Mouse (Mus musculus) fibroblast of lung, adult 2 months (primary cell): ENCODE results near the gene Fgd2.
"Not testable (repeated sequence)": the region's sequence is repeated elsewhere in the genome, so short reads cannot be mapped to it uniquely, and the experiment has no call there.

ENCODE experiments used
- DNase-seq: peaks from one replicate; pipeline ENCODE4 v3.0.0-alpha.2; 2011; ENCODE audit warnings: low read depth

Fgd2 gene

DNA sequence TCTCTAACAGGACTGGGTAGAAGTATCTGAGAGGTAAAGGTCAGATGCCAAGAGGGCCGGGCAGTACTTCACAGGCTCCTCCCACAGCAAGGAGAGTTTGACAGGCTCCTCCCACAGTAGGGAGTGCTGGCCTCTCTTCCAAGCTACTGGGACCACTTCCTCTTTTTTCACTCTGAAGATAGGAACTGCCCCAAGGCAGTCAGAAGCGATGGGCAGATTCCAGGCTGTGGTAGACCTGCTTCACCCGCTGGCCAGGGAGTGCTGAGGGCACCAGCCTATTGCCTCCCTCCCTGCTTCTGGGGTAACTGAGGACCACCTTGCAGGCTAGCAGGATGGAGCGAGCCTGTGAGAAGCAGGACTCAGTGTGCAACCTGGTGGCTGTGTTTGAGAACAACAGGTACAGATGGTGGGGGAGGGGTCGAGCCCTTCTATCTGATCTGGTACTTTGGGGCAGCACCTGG, at the start of gene Fgd2:
Gene Fgd2 (plus strand): TSS at position 154 of the 461 bp plus-strand sequence.
- no peak for DNase-seq

DNA sequence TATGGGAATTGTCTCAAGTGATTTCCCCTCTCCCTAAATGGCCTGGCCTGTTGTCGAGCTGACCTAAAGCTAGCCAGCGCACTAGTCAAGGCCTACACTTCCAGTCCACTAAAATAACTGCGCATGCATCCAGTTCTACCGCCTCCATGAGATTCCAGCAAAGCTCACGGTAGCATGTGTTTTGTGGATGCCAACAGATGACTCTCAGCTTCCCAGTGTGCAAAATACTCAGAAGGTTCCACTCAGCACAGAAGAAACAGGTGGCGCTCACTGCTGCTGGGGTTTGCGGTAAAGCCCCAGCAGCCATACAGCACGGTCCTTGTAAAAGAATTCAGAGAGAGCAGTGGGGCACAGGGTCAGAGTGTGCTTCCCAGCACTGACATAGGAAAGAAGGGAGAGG, 49.1 kb upstream of the Fgd2 start:
- no peak for DNase-seq

DNA sequence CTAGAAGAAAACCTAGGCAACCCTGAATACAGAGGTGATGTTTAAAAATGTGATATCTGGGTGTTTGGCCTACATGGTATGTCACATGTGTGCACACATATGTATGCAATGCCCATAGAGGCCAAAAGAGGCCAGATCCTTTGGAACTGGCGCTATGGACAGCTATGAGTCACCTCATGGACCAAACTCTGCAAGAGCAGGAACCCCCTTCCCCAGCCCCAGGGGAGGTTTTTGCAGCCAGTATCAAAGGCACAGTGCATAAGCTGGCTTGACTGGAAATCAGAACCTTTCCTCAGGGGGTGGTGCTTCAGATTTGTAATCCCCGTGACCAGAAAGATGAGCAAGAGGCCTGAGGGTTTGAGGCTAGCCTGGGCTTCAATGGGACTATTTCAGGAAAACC, 48.6 kb upstream of the Fgd2 start:
- no peak for DNase-seq

DNA sequence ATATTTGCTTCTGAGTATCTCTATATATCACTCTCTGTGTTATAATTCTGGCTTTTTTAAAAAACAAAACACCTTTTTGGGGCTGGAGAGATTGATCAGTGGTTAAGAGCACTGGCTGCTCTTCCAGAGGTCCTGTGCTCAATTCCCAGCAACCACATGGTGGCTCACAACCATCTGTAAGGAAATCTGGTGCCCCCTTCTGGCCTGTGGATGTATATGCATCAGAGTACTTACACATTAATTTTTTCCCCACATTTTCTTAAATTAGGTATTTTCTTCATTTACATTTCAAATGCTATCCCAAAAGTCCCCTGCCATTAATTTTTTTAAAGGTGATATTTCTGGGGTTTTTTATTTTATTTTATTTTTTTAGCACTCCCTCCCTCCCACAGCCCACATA, 47.4 kb upstream of the Fgd2 start:
- DNase-seq: no peak

DNA sequence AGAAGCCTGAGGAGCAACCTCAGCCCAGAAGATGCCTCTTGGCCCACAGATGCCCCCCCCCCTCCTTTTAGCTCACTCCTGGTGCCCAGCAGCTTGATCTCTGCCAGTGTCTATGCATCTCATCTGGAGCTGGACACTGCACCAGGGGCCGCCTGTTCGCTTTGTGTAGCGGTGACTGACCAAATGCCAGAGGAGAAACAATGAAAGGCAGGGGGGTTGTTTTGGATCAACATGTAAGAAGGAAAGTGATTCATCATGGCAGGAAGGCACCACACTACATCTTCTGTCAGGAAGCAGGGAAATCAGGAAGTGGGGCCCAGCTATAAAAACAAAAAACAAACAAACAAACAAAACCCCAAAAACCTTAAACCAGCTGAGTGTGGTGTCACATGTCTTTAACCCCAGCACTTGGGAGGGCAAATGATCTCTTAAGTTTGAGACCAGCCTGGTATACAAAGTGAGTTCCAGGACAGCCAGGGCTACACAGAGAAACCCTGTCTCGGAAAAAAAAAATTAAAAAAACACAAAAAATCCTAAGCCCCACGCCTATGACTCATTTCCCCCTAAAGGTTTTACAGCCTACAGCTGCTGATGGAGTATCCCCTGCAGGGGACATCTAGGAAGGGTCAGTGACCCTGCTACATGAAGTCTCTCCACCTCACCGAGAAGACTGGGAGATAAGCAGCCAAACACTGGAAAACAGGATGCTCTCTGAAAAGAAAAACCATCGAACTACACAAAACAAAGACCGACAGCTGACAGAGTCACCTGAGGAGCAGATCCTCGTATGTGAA, 44.8 kb upstream of the Fgd2 start:
- no peak for DNase-seq

DNA sequence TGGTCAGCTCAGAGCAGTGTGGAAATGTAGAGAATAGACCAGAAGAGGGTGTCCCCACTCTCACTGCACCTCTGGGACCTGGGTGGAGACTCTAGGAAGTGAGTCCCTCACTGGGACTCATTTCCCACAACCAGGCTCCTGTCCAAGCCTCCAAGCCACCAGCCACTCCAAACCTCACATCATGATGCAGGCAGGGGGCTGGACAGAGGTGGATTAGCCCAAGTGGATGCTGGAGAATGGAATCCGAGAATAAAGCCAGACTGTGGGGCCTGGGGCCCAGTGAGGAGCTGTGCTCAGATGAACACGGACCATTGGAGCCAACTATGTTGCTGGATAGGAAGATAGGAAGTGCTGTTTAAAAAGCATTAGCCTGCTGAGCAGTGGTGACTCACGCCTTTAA, 43.8 kb upstream of the Fgd2 start:
- no peak for DNase-seq

DNA sequence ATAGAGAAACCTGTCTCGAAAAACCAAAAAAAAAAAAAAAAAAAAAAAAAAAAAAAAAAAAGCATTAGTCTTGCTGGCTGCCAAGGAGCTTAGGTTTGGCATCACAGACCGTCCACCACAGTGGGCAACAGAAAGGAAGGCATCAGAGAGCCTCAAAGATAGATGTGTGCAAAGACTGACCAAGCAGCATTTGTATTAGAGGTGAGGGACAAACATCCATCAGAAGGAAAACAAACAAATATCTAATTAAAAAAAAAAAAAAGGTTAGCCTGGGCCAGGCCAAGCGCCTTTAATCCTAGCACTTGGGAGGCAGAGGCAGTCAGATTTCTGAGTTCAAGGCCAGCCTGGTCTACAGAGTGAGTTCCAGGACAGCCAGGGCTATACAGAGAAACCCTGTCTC, 43.3 kb upstream of the Fgd2 start, which contains the start of gene Pi16:
Gene Pi16 (plus strand): TSS at position 301 of the 400 bp plus-strand sequence.
- not testable (repeated sequence) for DNase-seq

DNA sequence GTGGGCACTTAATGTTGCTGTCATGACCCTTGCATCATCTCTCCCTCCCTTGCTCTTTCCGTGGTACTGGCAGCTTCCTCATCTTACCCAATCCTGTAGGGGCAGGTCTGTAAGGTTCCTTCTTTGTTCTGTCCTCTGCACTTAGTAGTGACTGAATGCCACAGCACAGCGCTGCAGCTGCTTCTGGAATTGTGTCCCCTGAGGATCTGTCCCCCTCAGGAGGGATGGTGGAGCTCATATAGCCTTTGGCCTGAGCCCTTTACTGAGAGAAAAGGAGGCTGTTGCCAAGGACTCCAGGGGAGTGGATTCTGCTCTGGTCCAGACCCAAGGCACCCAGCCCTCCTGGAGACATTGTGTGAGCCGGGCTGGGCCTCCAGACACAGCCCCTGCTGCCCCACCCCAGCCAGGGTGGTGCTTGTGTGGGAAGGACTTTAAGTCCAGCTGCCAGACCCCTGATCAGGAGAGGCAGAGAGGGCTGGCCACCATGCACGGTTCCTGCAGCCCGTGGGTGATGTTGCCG, 41.9 kb upstream of the Fgd2 start:
- no peak for DNase-seq

DNA sequence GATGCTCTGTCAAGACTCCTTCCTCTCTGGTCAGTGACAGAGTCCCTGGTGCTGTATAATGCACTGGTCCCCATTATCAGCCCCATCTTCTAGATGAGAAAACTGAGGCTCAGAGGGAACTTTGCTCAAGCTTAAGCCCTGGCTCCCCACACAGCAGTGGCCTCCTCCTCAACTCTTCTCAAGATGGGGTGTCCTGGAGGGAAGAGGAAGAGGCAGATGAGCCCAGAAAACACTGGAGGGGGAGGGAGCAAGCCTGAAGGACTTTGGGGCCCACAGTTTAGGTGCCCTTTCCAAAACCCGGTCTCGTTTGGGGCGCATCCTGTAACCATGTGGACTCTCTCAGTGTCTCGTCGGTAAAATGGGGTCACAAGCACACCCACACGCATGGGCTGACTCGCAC, 41.2 kb upstream of the Fgd2 start:
- no peak for DNase-seq

DNA sequence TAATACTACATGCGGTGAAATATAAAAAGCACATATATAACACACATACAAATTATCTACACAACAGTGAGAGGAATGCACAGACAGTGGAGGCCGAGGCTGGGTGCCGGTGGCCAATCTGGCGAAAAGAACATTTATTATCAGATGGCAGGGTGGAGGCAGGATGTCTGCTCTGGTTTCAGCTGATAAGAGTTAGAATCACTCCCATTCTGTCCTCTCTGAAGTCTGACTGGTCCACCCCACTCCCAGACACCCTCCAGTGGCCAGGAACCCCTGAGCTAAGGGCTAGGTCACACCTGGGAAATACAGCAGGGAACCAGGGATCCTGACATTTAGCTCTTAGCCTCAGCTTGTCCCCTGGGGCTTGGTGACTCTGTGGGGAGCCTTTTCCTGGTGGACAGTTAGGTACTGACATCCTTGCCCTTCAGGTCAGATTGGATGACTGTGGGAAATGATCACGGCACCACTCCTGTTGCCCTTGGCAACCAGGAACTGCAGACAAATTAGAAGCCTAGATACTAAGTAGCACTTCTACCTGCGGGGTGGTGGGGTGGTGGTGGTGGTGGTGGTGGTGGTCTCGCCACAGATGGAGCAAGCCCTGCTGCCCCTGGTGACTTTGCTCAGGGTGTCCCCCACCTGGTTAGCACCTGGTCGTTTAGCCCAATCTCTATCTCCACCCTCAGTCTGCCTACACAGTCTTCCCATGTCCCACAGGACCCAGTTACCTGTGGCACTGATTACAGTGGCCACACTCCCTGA, 40.7 kb upstream of the Fgd2 start:
- no peak for DNase-seq

DNA sequence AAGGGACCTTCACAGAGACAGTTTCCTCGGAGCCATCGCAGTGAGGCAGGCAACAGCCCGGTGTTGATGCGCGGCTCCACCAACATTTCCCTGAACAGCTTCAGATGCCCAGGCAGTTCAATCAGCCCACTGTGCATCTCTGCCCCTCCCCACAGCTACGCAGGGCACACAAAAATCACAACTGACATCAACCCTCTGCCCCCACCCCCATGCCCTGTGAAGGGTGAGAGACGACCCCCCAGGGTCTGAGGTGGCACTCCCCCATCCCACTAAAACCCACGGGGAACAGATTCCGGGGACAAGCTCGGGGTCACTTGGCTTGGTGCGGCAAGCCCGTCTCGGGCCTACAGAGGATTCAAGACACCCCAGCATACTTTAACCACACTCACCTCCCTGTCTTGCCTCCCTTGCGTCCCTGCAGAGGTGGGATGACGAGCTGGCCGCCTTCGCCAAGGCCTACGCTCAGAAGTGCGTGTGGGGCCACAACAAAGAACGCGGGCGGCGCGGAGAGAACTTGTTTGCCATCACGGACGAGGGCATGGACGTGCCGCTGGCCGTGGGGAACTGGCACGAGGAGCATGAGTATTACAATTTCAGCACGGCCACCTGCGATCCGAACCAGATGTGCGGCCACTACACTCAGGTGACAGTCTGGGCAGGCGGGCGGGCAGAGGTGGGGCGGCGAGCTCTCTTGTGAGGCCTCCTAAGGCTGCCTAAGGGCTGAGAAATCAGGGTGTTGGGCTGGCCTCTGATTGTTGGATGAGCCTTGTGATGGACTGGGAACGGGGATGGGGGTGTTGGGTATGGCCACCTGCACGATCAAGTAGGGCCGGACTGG, 38.7 kb upstream of the Fgd2 start:
- no peak for DNase-seq

DNA sequence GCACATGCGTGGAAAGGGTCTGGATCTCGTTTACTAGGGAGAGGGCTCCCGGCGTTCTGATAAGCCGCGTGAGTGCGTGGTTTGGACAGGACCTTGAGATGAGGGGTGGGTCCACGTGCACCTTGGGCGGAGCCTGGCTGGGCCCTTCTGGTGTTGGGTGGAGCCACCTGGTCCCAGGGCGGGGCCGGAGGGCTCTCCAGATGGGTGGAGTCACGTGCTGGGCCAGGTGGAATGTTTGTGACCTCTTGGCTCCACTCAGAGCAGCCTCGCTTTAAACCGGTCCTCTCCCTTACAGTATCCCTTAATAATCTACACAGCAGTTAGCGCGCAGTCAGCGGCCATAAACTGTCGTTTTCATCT, 38.1 kb upstream of the Fgd2 start:
- DNase-seq: no peak

DNA sequence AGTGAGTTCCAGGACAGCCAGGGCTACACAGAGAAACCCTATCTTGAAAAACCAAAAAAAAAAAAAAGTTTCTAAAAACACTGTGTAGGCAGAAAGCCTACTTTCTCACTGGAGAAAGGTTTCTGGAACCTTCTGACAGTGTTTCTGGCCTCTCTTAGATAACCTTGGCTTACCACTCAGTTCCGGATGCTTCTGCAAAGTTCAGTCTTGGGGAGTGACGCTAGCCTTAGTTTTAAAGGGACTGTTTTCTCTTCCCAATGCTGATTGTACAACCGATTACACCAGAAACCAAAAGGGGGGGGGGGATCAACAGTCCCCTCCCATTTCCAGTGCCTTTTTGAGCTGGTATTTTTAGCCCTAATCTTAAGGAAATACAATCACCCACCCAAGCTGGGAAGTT, 37.1 kb upstream of the Fgd2 start:
- DNase-seq: no peak

DNA sequence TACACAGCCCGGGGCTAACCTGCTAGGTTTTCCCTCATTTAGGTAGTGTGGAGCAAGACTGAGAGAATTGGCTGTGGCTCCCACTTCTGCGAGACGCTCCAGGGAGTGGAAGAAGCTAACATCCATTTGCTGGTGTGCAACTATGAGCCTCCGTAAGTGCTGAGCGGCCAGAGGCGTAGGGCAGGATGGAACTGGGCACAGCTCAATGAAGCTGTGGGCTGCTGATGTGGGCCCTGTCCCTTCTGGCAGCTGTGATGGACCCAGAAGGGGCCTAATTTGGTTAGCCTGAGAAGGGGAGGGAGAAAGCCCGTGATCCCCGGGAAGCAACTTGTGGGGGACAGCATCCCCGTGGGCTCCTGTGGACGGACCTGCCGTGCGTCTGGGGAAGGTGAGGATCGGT, 34.9 kb upstream of the Fgd2 start:
- no peak for DNase-seq

DNA sequence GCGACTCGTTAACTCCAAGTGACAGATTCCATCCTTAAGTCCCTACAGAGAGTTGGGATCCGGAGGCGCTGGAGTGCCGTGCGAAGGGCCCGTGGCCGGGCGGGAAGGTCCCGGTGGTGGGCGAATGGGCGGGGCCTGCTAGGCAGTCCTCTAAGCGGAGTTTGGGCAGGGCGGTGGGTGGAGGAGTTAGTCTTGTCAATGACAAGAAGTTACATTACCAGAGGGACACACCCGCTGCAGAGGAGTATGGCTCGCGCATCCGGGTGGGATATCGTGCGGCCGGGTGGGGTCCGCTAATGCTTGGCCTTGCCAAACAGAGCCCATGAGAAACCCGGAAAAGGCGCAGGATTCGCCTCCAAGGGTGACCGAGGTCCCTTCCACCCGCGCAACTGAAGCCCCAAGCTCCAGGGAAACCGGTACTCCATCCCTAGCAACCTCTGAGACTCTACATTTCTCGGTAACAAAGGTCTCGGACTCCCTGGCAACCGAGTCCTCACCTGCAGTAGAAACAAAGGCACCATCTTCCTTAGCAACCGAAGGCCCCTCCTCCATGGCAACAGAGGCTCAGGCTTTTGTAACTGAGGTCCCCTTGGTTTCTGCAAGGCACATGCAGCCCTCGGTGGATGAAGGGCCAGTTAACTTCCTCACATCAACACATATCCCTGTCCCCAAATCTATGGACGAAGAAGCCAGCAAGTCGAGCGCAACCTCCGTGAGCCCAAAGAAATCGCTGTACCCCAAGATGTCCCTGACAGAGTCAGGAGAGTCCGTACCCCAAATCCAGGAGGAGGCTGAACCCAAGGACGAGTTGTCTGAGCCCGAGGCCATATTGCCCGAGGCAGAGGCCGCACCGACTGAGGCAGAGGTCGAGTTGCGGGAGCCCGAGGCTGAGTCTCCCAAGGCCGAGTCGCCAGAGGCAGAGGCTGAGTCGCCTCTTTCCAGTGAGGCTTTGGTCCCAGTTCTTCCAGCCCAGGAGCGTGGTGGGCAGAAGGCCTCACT, 33.9 kb upstream of the Fgd2 start:
- no peak for DNase-seq

DNA sequence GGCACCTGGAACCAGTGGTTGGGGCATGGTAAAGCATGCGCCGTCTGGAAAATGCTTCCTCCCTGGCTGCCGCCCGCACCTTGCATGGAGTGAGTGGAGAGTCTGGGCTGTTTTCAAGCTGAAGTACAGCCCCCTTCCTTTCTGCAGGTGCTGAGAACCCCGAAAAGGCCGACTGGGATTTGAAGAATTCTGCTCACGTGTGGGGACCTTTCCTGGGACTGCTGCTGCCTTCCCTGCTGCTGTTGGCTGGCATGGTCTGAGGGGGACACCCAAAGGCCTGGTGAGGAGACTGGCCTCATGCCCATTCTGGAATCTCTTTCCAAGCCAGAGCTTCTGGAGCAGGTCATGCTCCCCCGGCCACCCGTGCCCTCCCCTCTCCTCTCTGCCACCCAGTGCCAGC, 33.0 kb upstream of the Fgd2 start:
- DNase-seq: no peak

DNA sequence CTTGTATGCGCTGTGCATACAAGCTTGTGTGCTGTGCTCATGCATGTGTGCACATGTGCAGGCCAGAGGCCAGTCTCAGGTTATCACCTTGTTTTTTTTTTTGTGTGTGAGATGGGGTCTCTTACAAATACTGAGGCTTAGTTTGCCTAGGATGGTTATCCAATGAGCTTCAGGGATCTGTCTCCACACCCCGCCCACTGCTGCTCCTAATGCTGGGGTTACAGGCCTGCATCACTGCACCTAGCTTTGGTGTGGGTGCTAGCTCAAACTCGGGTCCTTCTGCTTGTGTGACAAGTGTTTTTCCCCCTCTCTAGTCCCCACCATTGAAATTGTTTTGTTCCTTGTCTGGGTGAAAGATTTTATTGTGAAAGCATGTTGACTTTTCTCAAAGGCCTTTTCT, 30.5 kb upstream of the Fgd2 start:
- no peak for DNase-seq

DNA sequence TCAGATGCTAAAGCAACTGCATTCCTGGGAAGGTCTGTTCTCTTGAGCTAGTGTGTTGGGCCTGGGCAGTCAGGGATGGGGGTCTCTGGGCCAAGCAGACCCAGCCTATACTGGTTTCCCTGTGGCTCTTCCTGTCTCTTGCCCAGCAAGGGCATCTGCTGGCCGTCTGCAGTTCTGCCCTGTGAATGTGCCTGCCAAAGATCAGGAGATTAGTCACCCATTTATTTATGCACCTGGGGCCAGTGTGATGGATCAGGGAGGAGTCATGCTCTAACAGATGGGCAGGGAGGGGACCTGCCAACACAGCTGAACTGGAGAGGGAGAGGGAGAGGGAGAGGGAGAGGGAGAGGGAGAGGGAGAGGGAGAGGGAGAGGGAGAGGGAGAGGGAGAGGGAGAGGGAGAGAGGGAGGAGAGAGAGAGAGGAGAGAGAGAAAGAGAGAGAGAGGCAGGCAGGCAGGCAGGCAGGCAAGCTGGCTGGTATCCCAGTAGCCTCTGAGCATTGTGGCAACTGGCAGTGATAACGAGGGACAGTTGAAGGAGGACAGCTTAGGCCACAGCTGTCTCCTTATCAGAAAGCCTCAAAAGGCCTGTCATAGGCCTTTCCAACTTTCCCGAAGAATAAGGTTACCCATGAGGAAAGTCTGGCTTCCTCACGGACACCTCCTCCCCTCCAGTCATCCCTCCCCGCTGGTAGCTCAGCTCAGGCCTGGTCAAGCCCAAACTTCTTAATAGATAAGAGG, 29.9 kb upstream of the Fgd2 start:
- DNase-seq: no peak

DNA sequence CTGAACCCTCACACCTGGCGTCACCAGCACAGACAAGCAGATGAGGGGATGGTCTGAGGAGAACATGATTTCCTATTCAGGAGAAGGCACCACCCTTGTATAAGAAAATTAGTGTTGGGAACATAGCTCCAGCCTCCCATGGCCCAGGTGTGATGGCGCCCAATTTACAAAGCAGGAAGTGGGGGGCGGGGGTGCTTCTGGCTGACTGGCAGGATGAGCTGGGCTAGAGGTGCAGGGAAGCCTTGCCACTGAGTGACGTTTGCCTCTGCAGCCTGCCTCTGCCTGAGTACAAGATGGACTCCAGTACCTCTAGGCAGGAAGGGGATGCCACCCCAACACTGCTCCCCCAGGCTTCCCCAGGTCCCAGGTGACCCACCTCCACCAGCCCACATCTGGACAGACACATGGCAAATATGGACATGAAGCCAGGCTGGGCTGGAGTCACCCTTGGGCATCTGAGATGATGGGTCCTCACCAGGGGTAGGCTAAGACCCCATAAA, 28.5 kb upstream of the Fgd2 start:
- DNase-seq: no peak
